Mouse (Mus musculus): ENCODE data around the gene Ints1. TPM values are rescaled to one million over a fixed set of nuclear protein-coding genes. Genes with fewer than 3 reads are reported as not detected.
A peak's percentile ranks its signal among the peaks of the same experiment; 100 is the strongest.

The Ints1 gene
- 31.8 and 33.2 TPM in 2 replicates for polyA plus RNA-seq (2014; fragmentation: Nextera tagmentation; extraction: Ambion mirVana)

DNA sequence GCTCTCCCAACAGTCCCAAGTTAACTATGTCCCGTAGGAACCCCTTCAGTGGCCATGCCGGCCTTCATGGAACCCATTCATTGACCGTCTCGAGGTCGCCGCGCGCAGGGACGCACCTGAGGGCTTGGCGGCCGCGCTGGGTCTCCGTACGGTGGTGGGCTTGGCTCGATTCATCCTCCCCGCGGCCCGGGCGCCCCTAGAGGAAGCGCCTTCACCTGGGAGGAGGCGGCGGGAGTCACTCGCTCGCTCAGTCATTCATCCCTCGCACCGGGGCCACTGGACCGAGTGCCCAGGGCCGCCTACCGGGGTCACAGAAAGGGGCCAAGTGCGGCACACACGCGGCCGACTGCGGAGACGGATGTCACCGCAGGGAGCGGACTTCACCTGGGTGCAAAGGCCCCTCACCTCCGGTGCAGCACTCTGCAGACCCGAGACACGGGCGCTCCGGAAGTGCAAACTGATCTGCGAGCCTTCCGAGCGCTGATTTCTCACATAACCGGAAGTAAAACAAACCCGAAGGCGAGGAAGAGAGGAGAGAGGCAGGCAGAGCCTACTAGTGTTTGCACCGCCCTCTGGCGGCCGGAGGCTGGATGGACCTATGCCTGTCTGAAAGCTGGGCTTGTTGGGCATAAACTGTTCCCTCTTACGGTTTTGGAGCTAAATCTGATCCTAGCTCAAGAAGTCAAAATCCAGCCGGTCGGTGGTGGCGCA lies at the start of gene Ints1:
Gene Ints1, minus strand, starts transcription at position 459 of the 711 bp plus-strand sequence.
- WGBS: under 1% methylated on average over 55 of the region's 55 CpGs
- ATAC-seq: peak; percentile 93

DNA sequence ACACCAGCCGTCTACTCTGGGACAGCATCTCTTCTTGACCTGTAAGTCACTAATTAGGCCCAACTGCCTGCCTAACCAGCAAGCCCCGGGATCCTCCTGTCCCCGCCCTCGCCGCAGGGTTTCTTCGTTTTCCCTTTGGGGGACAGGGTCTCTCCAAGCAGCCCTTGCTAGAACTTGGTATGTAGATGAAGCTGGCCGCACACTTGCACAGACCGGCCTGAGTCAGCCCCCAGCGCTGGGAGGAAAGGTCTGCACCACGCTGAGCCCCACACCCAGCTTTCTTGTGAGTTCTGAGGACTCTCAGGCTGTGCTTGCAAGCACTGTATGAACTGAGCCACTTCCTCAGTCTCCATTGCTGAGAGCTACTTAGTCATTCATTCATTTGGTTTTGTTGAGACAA lies 49.1 kb upstream of the Ints1 start:
- Histone ChIP-seq H3K9ac (ENCODE audit: low read length) (no peak overlapping the region), H3K4me2 (ENCODE audit: low read length) (no peak overlapping the region), H3K27ac (ENCODE audit: low read depth, low read length) (no peak overlapping the region), H3K4me1 (ENCODE audit: control insufficient read depth, insufficient read depth, low read length) (peaks cover 9% of the 10 kb centered on the region; the same call in 1 of the 2 replicates), H3K9me3 (replicated peaks; ENCODE audit: control insufficient read depth, low read length) (no peaks in the 10 kb centered on the region), H3K4me3 (ENCODE audit: low read depth, low read length) (no peak overlapping the region), H3K36me3 (ENCODE audit: control insufficient read depth, insufficient read depth, low read length) (peaks cover 25% of the 10 kb centered on the region), H3K27me3 (replicated peaks; ENCODE audit: control insufficient read depth, insufficient read depth, low read length) (no peaks in the 10 kb centered on the region)
- no peak for ATAC-seq
- 90% methylated on average over 10 of the region's 10 CpGs for WGBS
- DNase-seq (ENCODE audit: low spot score): no peak

More for the DNA sequence above, at the start of gene Ints1:
- Histone ChIP-seq H3K9me3 (replicated peaks; ENCODE audit: control insufficient read depth, low read length) (no peaks in the 10 kb centered on the region), H3K36me3 (ENCODE audit: control insufficient read depth, insufficient read depth, low read length) (peaks cover 32% of the 10 kb centered on the region), H3K4me2 (ENCODE audit: low read length) (peak within 1 kb of the TSS; percentile 95), H3K9ac (ENCODE audit: low read length) (peak within 1 kb of the TSS; percentile 87), H3K27ac (ENCODE audit: low read depth, low read length) (no peak within 1 kb of the TSS), H3K4me1 (ENCODE audit: control insufficient read depth, insufficient read depth, low read length) (peaks cover 5% of the 10 kb centered on the region; the same call in 1 of the 2 replicates), H3K4me3 (ENCODE audit: low read depth, low read length) (peak within 1 kb of the TSS; percentile 96), H3K27me3 (replicated peaks; ENCODE audit: control insufficient read depth, insufficient read depth, low read length) (no peaks in the 10 kb centered on the region)
- peak; percentile 98 for DNase-seq (ENCODE audit: low spot score)

DNA sequence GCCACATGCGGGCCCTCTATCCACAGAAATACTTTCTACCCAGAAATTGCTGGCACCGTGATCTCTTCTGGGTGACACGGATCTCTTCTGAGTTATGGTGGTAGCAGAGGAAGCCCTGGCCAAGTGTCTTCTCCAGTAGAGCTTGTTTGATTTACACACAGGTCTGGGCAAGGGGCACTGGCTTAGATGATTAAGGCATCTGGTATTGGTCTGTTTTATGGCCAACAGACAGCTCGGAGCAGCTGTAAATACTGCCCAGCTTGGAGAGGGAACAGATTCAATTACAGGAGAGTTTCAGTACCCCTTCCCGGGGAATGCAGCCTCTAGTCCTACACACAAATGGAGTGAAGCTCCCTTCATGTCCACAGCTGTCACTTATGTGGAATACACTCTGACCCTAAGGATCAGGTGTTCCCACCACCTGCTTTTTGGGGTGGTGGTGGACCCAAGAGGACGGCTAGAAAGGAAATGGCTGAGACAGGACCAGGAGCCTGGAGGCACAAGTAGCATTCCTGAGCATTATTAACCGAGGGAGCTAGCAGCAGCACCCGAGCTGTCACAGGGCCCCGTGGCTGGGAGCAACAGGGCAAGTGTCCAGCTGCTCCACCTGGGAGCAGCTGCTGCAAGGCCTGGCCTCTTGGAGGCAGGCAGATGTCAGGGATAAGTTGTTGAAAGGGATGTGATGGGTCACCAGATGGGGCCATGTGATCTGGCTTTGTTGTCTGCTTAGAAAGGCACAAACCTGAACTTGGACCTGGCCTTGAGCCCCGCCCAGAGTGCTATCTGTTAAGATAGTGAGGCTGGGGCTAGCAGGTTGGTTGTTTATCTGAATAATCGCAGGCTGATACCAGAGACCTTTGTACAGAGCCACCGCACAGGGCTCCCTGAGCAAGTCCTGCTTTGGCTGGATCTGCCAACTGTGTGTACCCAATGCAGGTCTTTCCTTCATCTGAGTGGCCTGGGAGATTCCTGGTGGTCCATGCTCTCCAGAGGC lies 46.3 kb upstream of the Ints1 start:
- H3K4me2 ChIP-seq (ENCODE audit: low read length): no peak overlapping the region
- no peak for ATAC-seq
- H3K9me3 ChIP-seq (replicated peaks; ENCODE audit: control insufficient read depth, low read length): no peaks in the 10 kb centered on the region
- peaks cover 25% of the 10 kb centered on the region for H3K36me3 ChIP-seq (ENCODE audit: control insufficient read depth, insufficient read depth, low read length)
- H3K9ac ChIP-seq (ENCODE audit: low read length): no peak overlapping the region
- H3K4me1 ChIP-seq (ENCODE audit: control insufficient read depth, insufficient read depth, low read length): peaks cover 9% of the 10 kb centered on the region; the same call in 1 of the 2 replicates
- 86% methylated on average over 12 of the region's 12 CpGs for WGBS
- DNase-seq (ENCODE audit: low spot score): no peak
- no peaks in the 10 kb centered on the region for H3K27me3 ChIP-seq (replicated peaks; ENCODE audit: control insufficient read depth, insufficient read depth, low read length)
- no peak overlapping the region for H3K27ac ChIP-seq (ENCODE audit: low read depth, low read length)
- H3K4me3 ChIP-seq (ENCODE audit: low read depth, low read length): no peak overlapping the region

DNA sequence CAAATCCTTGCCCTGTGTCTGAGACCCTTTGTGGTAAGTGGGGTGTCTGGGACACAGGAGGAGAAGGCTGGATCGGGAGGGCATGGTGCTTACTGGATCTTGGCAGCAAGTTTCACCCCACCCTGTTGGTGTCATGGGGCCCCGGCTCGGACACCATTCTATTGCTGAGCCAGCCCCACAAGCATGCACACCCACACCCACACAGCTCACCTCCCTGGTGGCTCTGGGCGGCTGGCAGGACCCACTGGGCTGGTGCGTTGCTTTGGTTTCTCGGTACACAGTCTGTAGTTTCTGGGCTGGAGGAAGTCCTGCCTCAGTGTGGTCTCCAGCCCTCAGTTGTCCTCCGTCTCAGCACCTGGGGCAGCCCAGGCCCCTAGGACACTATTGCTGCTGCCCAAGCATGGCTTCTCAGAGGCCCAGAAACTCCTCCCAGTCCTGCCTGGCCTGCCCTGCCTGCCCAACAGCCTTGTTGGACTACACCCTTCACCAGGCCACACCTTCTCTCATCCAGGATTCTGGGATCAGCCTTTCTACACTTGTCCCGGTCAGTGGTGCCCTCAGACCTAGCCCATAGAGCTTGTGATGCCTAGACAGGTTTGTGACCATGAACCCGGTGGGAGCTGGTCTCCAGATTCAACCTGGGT lies 44.2 kb upstream of the Ints1 start, which contains the start of gene Tmem184a:
Gene Tmem184a, minus strand, starts transcription at position 380 of the 644 bp plus-strand sequence.
- Histone ChIP-seq H3K4me3 (ENCODE audit: low read depth, low read length) (no peak within 1 kb of the TSS), H3K27ac (ENCODE audit: low read depth, low read length) (no peak within 1 kb of the TSS), H3K4me2 (ENCODE audit: low read length) (no peak within 1 kb of the TSS), H3K9me3 (replicated peaks; ENCODE audit: control insufficient read depth, low read length) (no peaks in the 10 kb centered on the region), H3K36me3 (ENCODE audit: control insufficient read depth, insufficient read depth, low read length) (peaks cover 25% of the 10 kb centered on the region), H3K4me1 (ENCODE audit: control insufficient read depth, insufficient read depth, low read length) (no peaks in the 10 kb centered on the region), H3K27me3 (replicated peaks; ENCODE audit: control insufficient read depth, insufficient read depth, low read length) (no peaks in the 10 kb centered on the region), H3K9ac (ENCODE audit: low read length) (no peak within 1 kb of the TSS)
- no peak for ATAC-seq
- no peak for DNase-seq (ENCODE audit: low spot score)
- WGBS: 92% methylated on average over 9 of the region's 9 CpGs

DNA sequence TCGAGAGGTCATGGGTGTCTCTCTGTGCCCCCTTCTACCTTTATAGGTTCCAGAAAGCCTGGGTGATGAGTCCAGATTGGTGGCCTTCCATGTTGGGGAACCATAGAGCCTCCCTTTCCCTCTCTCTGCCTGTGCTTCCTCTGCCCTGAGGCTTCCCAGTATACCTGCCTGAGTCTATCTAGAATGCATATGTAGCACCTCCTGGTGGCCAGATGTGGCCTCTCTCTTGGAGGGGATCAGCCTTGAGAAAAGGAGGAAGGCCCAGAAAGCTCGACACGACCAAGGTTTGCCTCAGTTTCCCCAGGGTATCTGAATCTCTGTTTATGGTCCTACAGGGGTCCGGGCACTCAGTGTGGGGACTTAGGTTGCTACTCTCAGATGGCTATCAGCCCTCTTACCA lies 43.3 kb upstream of the Ints1 start:
- Histone ChIP-seq H3K9me3 (replicated peaks; ENCODE audit: control insufficient read depth, low read length) (no peaks in the 10 kb centered on the region), H3K36me3 (ENCODE audit: control insufficient read depth, insufficient read depth, low read length) (peaks cover 24% of the 10 kb centered on the region), H3K27me3 (replicated peaks; ENCODE audit: control insufficient read depth, insufficient read depth, low read length) (no peaks in the 10 kb centered on the region; the same call in 1 of the 2 replicates), H3K4me3 (ENCODE audit: low read depth, low read length) (no peak overlapping the region), H3K9ac (ENCODE audit: low read length) (no peak overlapping the region), H3K27ac (ENCODE audit: low read depth, low read length) (no peak overlapping the region), H3K4me1 (ENCODE audit: control insufficient read depth, insufficient read depth, low read length) (no peaks in the 10 kb centered on the region), H3K4me2 (ENCODE audit: low read length) (no peak overlapping the region)
- 56% methylated on average over 4 of the region's 4 CpGs for WGBS
- no peak for ATAC-seq
- DNase-seq (ENCODE audit: low spot score): peak; percentile 50

DNA sequence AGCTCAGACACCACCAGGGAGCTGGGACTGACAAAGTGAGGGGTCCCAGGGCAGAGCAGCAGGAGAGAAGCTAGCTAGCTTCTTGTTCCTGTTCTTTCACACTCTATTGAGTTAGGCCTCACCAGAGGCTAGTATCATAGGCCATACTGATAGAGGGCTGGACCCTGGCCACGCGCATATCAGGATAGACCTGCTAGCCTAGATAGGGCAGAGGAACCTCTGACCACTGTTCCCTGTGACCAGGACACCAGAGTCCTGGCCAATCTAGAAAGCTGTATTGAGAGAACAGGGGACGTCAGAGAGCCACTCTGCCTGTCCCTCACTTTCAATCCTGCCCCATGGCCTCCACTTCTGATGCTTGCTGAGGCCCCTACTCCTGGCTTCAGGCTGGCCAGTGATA lies 42.6 kb upstream of the Ints1 start:
- H3K4me2 ChIP-seq (ENCODE audit: low read length): no peak overlapping the region
- 87% methylated on average over 3 of the region's 3 CpGs for WGBS

DNA sequence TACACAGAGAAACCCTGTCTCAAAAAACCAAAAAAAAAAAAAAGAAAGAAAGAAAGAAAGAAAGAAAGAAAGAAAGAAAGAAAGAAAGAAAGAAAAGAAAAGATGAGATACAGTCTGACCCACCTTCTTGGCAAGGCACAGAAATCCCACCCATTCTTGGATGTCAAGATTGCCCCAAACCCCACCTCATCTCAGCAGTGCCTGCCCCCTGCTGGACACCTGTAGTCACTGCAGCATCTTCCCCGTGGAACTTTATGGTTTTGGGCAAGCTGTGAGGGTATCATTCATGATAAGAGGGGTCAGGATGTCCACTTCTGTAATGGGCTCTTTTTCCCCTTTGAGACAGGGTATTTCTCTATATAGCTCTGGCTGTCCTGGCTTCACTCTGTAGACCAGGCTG lies 41.8 kb upstream of the Ints1 start:
- H3K27ac ChIP-seq (ENCODE audit: low read depth, low read length): no peak overlapping the region
- no peak for ATAC-seq
- no peak overlapping the region for H3K4me2 ChIP-seq (ENCODE audit: low read length)
- H3K4me3 ChIP-seq (ENCODE audit: low read depth, low read length): no peak overlapping the region
- no peaks in the 10 kb centered on the region for H3K9me3 ChIP-seq (replicated peaks; ENCODE audit: control insufficient read depth, low read length)
- no peak for DNase-seq (ENCODE audit: low spot score)
- H3K36me3 ChIP-seq (ENCODE audit: control insufficient read depth, insufficient read depth, low read length): peaks cover 9% of the 10 kb centered on the region
- WGBS: 8% methylated on average over 1 of the region's 1 CpGs
- no peak overlapping the region for H3K9ac ChIP-seq (ENCODE audit: low read length)
- H3K27me3 ChIP-seq (replicated peaks; ENCODE audit: control insufficient read depth, insufficient read depth, low read length): peaks cover 4% of the 10 kb centered on the region; the same call in 1 of the 2 replicates
- no peaks in the 10 kb centered on the region for H3K4me1 ChIP-seq (ENCODE audit: control insufficient read depth, insufficient read depth, low read length)

More for the DNA sequence above, 42.6 kb upstream of the Ints1 start:
- Histone ChIP-seq H3K4me3 (ENCODE audit: low read depth, low read length) (no peak overlapping the region), H3K4me1 (ENCODE audit: control insufficient read depth, insufficient read depth, low read length) (no peaks in the 10 kb centered on the region), H3K36me3 (ENCODE audit: control insufficient read depth, insufficient read depth, low read length) (peaks cover 17% of the 10 kb centered on the region), H3K27ac (ENCODE audit: low read depth, low read length) (no peak overlapping the region), H3K9me3 (replicated peaks; ENCODE audit: control insufficient read depth, low read length) (no peaks in the 10 kb centered on the region), H3K9ac (ENCODE audit: low read length) (no peak overlapping the region; the same call in 1 of the 2 replicates), H3K27me3 (replicated peaks; ENCODE audit: control insufficient read depth, insufficient read depth, low read length) (peaks cover 4% of the 10 kb centered on the region; the same call in 1 of the 2 replicates)
- ATAC-seq: no peak
- no peak for DNase-seq (ENCODE audit: low spot score)

DNA sequence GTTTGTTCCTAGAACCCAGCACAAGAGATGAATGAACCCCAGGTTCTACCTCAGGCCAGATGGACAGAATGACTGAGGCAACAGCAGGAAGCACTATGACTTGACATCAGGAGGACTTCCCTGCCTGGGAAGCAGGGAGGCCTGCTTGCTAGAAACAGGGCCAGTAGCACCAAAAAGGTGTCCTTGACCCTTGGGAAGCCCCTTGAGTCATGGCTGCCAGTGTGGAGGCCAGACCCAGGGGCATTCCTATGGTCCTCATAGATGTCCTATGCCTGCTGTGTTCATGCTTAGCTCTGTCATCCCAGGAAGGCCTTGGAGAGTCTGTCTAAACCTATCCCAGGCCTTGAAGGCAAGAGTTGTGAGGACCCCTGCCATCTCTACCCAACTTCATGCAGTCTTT lies 41.0 kb upstream of the Ints1 start:
- no peak overlapping the region for H3K27ac ChIP-seq (ENCODE audit: low read depth, low read length)
- no peak overlapping the region for H3K4me2 ChIP-seq (ENCODE audit: low read length)
- H3K27me3 ChIP-seq (replicated peaks; ENCODE audit: control insufficient read depth, insufficient read depth, low read length): peaks cover 4% of the 10 kb centered on the region; the same call in 1 of the 2 replicates
- no peak for DNase-seq (ENCODE audit: low spot score)
- H3K9me3 ChIP-seq (replicated peaks; ENCODE audit: control insufficient read depth, low read length): no peaks in the 10 kb centered on the region
- ATAC-seq: no peak
- no peak overlapping the region for H3K4me3 ChIP-seq (ENCODE audit: low read depth, low read length)
- H3K36me3 ChIP-seq (ENCODE audit: control insufficient read depth, insufficient read depth, low read length): peaks cover under 1% of the 10 kb centered on the region
- H3K4me1 ChIP-seq (ENCODE audit: control insufficient read depth, insufficient read depth, low read length): no peaks in the 10 kb centered on the region
- H3K9ac ChIP-seq (ENCODE audit: low read length): no peak overlapping the region

Measured in forebrain, embryonic 14.5 days (tissue).